Mouse (Mus musculus): ENCODE data around the gene Foxn4.

- TF ChIP-seq POLR2A (IDR thresholded peaks at IDR 0.05; ENCODE audit: insufficient read depth, low read depth, low read length) (no peak), CTCF (IDR thresholded peaks at IDR 0.05) (no peak), EP300 (IDR thresholded peaks at IDR 0.05; ENCODE audit: insufficient read depth, low read depth, low read length) (no peak)
These were observed 26.4 kb upstream of the Foxn4 start for GRCm38 (mm10) chr5:114299883-114300610.

Measured in heart, adult 2 months (tissue).